Mouse (Mus musculus) kidney, adult 2 months (tissue): ENCODE measurements around the gene Mau2.

Source experiments
- CTCF ChIP-seq: fragments of 200-500 bp; conservative IDR thresholded peaks from 2 replicates; pipeline ENCODE4 v1.5.1; 2011; ENCODE audit warnings: low read depth, mild to moderate bottlenecking, control low read depth, low read length, moderate library complexity, mixed read lengths; ENCODE audit not compliant: insufficient read depth, insufficient read length
- POLR2A ChIP-seq: fragments of 200-500 bp; IDR thresholded peaks from one replicate; pipeline ENCODE4 v1.6.1; 2011; ENCODE audit warnings: low read depth, low read length, control low read depth

GRCm38 (mm10) chr8:69995422-69995775, 47.1 kb downstream of the Mau2 start:
- TF ChIP-seq CTCF (no peak), POLR2A (no peak)
